Mouse (Mus musculus): ENCODE measurements around the gene Lmnb2. TPM values are rescaled to one million over a fixed set of nuclear protein-coding genes. Genes with fewer than 3 reads are reported as not detected.

The Lmnb2 gene
- polyA plus RNA-seq, 1 experiment from 2014 or later, result 28.5 TPM

GRCm38 (mm10) chr10:80930361-80931152 lies 12.5 kb upstream of the Lmnb2 start:
- no peak for DNase-seq (ENCODE audit: low spot score)

GRCm38 (mm10) chr10:80929299-80930226 lies 11.5 kb upstream of the Lmnb2 start, which contains the start of gene Gadd45b:
Gadd45b (plus strand) TSS chr10:80930073.
- DNase-seq (ENCODE audit: low spot score), result peak; percentile 99

- DNase-seq (ENCODE audit: low spot score), result peak; percentile 90
Measured at GRCm38 (mm10) chr10:80928586-80929298, 10.7 kb upstream of the Lmnb2 start.

- DNase-seq (ENCODE audit: low spot score), result no peak
Measured at GRCm38 (mm10) chr10:80925472-80925871, 7.4 kb upstream of the Lmnb2 start.

- DNase-seq (ENCODE audit: low spot score), result no peak
Measured at GRCm38 (mm10) chr10:80921923-80922322, 3.9 kb upstream of the Lmnb2 start.

GRCm38 (mm10) chr10:80917336-80917778 lies 688 bp downstream of the Lmnb2 start:
- peak; percentile 34 for DNase-seq (ENCODE audit: low spot score)

- DNase-seq (ENCODE audit: low spot score), result no peak
Measured at GRCm38 (mm10) chr10:80915736-80916135, 2.3 kb downstream of the Lmnb2 start.

GRCm38 (mm10) chr10:80915260-80915659 lies 2.8 kb downstream of the Lmnb2 start:
- no peak for DNase-seq (ENCODE audit: low spot score)

GRCm38 (mm10) chr10:80914253-80914656 lies 3.8 kb downstream of the Lmnb2 start:
- peak; percentile 79 for DNase-seq (ENCODE audit: low spot score)

- no peak for DNase-seq (ENCODE audit: low spot score)
Measured at GRCm38 (mm10) chr10:80913364-80914011, 4.6 kb downstream of the Lmnb2 start.

- DNase-seq (ENCODE audit: low spot score), result no peak
Measured at GRCm38 (mm10) chr10:80911891-80912290, 6.2 kb downstream of the Lmnb2 start.

GRCm38 (mm10) chr10:80911354-80911753 lies 6.7 kb downstream of the Lmnb2 start:
- DNase-seq (ENCODE audit: low spot score), result no peak

GRCm38 (mm10) chr10:80909375-80910162 lies 8.5 kb downstream of the Lmnb2 start:
- DNase-seq (ENCODE audit: low spot score), result no peak

- DNase-seq (ENCODE audit: low spot score), result no peak
Measured at GRCm38 (mm10) chr10:80904709-80905108, 13.3 kb downstream of the Lmnb2 start.

GRCm38 (mm10) chr10:80904004-80904693 lies 13.9 kb downstream of the Lmnb2 start:
- no peak for DNase-seq (ENCODE audit: low spot score)

GRCm38 (mm10) chr10:80903282-80903681 lies 14.8 kb downstream of the Lmnb2 start:
- no peak for DNase-seq (ENCODE audit: low spot score)

- DNase-seq (ENCODE audit: low spot score), result no peak
Measured at GRCm38 (mm10) chr10:80902273-80902940, 15.6 kb downstream of the Lmnb2 start.

GRCm38 (mm10) chr10:80901409-80902272 lies 16.4 kb downstream of the Lmnb2 start:
- DNase-seq (ENCODE audit: low spot score), result no peak
